Mouse (Mus musculus) gastrocnemius, adult 18-20 months (tissue): ENCODE measurements around the gene Inca1. TPM values are rescaled to one million over a fixed set of nuclear protein-coding genes. Genes with fewer than 3 reads are reported as not detected.

Source experiments
- DNase-seq: peaks from one replicate; pipeline ENCODE4 v3.0.0; 2021; ENCODE audit warnings: low spot score
- total RNA-seq, 2 experiments: library from RNA; stranded (reverse); gene quantifications; 2 replicates each; pipeline ENCODE4 v1.2.3; 2021

Gene Inca1
- total RNA-seq, 2 experiments from 2014 or later: 4.1 to 6.4 TPM

DNA sequence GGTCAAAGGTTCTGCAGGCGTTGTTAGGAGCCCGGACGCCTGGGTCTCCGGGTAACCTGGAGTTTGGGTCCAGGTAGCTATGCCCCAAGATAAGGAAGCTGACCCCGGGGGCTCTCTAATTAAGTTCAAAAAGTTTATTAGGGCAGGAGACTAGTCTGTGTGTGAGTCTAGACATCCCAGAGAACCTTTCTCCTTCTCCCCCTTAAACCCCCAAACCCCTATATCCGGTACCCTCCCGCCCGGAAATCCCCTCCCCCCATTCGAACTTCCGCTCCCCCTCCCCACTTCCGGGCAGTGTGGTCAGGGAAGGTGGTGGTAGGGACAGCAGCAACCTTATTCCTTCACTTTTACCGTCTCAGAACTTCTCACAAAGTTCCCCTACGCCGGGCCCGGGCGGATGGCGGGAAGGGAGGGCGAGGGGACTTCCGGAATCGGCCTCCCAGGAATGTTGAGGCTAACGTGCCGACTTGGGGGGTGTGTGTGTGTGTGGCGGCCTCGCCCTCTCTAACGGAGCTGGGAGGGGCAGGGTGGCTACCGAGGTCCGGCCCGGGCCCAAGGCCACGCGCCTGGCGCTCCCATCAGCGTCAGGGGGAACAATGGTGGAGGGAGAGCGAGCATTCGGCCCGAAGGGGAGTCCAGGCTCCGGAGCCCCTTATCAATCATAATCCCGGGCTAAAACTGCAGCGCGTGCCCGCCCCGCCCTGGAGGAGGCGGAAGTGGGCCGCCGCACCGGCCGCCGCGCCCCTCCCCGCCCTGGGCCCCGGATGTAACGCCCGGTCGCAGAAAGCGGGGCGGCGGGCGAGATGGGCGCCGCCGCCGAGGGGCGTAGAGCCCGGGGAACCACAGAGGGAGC, 46.4 kb downstream of the Inca1 start:
- DNase-seq: no peak

DNA sequence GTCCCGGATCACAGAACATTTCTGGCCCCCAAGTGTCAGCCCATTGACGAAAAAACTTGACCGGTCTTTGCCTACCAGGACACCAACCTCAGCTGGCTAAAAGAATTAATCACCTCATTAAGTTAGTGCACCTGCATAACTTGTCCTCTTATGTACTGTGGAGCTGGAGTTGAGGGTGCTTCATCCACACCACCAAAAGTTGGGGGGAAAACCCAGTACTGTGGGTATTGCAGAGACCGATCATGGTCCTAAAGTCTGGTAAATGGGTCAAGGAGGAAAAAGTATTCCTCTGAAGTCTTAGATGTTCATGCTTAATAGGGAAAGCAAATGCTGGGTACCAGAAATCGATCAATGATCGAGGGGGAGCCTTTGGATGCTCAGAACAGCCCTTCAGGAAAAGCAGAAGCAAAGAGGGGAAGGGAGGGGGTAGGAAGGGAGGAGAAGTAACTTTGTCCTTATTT, 47.0 kb downstream of the Inca1 start:
- DNase-seq: no peak

DNA sequence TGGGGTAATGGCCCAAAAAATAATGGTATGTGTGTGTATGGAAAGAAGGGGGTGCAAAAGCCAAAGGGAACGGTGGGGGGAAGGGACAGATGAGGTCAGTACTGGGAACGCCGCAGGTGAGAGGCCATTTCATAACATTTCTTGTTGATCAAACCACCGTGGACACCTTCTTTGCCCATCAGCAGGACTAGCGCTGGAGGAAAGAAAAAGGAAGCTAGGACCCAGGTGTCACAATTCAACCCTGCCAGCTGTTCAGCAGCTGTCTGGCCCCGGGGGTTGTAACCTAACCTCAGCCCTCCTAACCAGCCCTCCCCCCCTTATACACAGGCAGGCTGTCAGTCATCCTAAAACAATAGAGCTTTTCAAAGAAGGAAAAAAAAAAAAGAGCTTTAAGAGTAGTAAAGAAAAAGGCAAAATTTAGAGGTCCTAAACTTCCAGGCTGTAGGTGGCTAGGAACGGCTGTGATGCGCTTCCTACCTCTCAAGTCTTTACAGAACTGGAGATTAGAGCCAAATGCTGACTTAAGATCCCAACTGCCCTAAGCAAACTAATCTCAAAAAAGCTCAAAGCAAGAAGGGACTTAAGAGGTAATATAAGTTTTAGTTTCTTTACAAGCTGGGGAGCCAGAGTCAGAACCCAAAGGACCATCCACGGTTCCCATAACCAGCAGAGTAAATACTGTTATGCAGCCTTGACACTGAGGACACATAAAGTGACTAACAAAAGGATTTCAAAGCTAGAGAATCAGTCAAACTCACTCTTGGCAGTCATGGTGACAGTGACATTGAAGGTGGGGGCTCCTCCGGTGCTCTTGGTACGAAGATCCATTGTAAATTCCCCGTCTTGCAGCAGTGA, 47.7 kb downstream of the Inca1 start:
- no peak for DNase-seq

DNA sequence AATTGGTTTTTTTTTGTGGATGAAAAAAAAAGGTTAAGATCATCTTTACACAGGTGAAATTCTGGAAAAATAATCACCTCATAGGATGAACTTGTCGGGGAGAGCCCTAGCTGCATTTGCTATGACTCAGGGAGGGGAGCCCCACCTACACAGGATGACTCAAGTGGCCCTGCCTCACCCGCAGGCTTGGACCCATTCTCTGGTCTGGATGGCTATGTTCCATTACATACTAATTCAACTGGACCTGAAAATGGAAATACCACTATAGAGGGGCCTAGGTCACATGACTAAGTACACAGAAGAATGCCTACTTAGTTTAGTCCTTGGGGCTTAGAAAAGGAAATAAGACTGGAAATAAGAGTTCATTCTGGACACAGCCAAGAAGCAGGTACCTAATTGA, 48.6 kb downstream of the Inca1 start:
- DNase-seq: no peak

DNA sequence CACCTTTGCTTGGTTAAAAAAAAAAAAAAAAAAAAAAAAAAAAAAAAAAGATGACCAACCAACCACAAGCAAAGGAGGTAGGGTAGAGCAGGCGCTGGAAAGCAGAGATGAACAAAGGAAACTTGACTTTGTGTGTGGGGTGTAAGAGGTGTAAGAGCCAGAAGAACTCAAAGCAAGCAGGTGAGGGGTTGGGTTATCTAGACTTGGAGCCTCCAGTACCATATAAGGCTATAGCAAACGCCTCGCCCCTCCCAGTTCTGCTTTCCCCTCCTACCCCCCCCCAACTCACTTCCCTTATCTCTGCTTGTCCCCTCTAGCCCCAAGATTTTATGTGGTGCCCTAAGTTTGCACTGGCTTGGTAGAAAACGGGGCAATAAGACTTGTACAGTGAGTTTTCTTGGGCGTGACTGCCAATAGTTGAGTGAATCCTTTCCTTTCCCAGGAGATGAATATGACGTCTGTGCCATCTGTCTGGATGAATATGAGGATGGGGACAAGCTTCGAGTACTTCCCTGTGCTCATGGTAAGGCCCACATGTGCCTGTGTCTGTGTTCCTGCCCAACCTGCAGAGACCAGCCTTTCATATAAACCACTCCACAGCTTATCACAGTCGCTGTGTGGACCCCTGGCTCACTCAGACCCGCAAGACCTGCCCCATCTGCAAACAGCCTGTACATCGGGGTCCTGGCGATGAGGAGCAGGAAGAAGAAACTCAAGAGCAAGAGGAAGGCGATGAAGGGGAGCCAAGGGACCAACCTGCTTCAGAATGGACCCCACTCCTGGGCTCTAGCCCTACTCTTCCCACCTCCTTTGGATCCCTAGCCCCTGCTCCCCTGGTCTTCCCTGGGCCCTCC, 49.4 kb downstream of the Inca1 start:
- DNase-seq: no peak

DNA sequence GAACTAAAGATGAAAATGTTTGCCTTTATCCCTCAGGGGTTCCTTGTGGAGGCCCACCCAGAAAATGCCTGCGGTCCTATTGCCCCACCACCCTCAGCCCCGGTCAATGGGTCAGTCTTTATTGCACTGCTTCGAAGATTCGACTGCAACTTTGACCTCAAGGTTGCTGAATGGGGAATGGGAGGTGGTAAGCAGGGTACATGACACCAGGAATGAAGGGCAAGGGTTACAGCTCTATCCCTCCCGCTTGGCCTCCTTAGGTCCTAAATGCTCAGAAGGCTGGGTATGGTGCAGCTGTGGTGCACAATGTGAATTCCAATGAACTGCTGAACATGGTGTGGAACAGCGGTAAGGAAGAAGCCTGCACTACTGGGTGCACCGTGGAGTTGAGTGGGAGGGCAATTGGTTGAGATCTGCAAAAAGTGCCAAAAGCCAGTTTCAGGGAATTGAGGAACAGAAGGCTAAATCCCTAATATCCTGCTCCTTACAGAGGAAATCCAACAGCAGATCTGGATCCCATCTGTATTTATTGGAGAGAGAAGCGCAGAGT, 50.7 kb downstream of the Inca1 start:
- DNase-seq: no peak

DNA sequence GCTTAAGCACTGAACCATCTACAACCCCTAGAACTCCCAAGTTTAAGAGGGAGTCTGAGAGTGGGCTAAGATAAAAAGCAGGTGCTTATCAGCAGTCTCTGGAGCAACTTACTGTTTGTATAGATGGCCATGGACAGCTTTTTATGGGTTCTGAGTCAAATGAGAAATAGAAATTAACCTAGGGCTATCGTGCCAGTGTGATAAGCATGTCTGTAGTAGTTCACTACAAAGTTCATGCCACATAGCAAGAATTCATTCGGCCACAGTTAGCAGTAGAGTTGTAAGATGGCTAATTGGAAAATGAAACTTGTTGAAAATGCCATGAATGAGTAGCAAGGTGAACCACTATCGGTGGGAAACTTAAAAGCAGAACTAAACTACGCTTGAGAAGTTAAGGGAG, 51.4 kb downstream of the Inca1 start:
- no peak for DNase-seq

DNA sequence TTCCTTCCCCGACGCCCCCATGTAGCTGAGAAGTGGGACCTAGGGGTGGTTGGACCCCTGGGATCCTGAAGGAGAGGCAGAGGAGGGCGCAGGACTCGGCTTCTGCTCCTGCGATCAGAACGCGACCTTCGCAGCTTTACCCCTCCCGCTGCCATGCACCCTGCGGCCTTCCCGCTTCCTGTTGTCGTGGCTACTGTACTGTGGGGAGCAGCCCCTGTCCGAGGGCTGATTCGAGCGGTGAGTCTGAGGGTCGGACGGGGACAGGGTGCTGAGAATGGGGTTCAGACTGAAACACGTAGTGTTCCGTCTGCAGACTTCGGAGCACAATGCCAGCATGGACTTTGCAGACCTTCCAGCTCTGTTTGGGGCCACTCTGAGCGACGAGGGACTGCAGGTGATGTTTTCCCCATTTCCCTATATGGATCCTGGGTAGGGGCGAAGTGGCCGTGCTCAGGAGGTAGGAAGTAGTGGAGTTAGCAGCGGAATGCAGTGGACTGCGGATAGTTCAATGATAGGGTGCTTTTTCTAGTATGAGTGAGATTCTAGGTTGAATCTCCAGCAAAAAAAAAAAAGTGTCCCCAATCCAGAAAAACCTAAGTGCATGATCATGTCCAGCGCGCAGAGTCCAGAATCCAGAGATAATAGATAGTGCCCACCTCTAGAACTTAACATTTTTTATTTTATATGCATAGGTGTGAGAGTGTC, 52.1 kb downstream of the Inca1 start:
- no peak for DNase-seq

DNA sequence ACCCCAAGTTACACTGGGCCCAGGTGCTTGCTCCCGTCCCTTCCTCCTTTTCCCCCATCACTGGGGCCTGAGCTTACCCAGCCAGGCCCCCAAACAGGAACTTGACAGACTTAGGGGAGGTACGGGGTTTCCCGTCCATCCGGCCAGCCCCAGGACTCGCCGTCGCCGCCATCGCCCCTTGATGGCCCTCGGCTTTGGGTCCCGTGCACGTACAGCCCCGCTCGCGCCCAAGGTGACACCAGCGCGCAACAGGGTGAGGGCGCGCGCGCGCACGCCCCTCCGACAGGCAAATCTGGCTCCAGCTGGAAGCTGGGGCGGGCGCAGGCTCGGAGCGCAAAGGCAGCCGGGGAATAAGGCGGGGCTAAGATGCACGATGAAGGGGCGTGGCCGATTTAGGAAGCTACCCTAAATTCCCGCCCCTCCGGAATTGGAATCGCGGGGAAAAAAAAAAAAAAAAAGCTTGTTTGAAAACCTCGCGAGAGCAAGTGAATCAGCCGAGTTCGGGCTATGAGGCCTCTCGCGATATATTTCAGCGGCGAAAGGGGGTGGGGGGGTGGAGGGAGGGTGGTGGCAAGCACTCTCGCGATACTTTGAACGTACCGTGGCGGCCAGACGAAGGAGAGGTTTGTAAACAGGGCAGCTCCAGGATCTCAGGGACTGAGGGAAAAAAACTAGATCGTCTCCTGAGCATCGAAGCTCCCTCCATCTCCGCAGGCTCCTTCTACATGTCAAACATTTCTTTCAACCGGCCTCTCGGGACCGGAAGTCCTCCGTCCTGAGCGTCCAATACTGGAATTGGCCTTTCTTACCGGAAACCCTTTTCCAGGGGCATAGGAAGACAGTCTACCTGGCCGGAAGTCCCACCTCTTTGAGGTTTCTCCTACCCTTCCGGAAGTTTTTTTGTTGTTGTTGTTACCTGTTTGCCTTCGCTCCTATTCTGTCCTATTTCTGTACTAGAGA, 53.0 kb downstream of the Inca1 start, which contains the start of the genes Rnf167 and Slc25a11:
Gene Rnf167 (plus strand): TSS at position 545 of the 960 bp plus-strand sequence.
Gene Slc25a11 (minus strand): TSS at position 789 of the 960 bp plus-strand sequence.
- peak; percentile 97 for DNase-seq

DNA sequence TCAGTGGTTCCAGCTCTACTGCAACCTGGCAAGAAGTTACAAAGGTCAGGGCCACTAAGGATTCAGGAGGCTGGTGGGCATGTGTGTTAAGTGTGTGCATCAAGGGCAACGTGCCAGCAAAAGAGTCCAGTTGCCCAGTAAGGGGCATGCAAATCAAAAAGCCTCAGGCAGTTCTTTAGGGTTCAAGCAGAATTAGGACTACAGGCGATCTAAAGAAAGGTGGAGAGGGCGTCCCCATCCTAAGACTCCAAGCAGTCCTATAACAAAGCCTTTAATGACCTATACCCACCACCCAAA, 53.7 kb downstream of the Inca1 start:
- DNase-seq: no peak

DNA sequence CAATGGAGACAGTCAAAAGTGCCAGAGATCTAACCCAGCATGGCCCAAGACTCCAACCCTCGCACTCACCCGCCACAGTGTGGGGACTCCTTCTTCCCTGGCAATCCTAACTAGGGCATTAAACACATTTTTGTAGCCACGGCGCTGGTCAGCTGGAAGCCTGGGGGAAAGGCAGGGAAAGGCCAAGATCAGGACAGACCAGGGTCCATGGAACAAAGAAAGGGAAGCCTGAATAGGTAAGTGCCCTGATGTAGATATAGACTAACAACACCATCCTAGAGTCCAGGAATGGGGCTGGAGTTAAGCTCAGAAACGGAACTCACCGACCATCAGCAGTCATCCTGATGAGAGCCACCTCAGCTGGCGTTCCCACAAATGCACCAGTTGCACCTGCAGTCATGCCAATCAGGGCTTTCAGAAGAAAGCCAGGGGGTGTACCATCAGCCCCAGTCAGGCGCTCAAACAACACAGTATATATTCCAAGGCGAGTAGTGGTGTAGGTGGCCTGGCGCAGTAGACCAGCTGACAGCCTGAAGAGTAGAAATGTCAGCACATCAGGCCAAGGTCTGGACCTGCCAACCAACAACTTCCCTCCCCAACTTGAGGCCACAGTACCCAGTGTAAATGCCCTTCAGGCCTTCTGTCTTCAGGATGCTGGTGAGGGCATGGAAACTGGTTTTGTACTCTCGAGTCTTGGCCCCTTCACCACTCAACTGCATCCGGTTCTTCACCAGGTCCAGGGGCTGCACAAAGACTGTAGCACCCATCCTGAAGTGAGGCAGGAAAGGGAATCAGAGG, 54.3 kb downstream of the Inca1 start:
- no peak for DNase-seq

DNA sequence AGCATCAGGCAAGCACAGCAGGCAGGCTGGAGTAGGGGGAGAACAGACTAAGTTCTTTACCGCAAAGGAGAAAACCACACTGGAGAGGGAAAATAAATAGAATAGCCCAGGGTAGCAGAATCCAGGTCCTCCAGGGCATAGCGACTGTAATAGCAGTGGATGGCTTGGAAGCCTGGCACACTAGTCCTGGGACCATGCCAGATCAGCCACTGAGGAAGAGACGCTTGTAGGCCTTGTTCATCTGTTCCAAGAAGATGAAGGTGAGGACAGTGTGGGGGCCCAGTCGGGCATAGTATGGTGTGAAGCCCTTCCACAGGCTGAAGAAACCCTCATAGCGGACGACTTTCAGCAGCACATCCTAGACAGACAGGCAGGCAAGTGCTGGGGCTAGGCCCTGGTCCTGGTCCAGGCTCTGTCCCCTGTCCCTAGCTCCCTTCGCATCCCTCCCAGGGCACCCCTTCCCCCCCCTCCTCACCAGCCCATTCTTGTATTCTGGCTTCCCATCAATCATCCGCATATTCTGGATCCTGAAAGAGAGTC, 55.3 kb downstream of the Inca1 start:
- no peak for DNase-seq

DNA sequence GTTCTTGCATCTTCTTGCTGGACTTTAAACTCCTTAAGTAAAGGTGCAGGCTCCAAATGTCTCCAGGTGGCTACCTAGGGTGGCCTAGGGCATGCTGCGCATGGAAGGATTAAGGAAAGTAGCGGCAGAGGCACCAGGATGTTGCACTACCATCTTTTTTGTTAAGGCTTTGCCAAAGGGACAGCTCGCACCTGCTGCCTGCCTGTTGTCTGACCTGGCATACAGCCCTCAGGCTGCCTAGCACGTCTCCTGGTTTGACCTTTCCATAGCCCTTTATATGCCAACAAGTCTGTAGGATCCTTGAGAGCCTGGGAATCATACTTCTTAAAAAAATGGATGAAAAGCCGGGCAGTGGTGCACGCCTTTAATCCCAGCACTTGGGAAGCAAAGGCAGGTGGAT, 56.9 kb downstream of the Inca1 start:
- DNase-seq: no peak

DNA sequence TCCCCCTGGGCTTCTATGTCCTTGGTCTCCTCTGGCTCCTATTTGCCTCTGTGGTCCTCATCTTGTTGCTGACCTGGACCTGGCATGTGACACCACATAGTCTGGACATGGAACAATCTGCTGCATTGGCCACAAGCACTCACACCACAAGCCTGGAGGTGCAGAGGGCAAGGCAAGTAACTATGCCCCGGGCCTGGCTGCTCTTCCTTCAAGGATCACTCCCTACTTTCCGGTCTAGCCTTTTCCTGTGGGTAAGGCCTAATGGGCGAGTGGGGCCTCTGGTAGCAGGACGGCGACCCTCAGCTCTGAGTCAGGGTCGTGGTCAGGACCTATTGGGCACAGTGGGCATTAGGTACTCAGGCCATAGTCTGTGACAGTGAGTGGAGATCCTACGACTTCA, 58.7 kb downstream of the Inca1 start:
- DNase-seq: no peak

DNA sequence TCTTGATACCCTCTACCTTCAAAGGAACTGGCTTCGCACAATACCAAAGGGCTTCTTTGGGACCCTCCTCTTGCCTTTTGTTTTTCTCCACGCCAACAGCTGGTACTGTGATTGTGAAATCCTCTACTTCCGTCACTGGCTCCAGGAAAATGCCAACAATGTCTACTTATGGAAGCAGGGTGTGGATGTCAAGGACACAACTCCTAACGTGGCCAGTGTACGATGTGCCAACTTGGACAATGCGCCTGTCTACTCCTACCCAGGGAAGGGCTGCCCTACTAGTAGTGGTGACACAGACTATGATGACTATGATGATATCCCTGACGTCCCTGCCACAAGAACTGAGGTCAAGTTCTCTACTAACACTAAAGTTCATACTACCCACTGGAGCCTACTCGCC, 60.0 kb downstream of the Inca1 start:
- DNase-seq: no peak

DNA sequence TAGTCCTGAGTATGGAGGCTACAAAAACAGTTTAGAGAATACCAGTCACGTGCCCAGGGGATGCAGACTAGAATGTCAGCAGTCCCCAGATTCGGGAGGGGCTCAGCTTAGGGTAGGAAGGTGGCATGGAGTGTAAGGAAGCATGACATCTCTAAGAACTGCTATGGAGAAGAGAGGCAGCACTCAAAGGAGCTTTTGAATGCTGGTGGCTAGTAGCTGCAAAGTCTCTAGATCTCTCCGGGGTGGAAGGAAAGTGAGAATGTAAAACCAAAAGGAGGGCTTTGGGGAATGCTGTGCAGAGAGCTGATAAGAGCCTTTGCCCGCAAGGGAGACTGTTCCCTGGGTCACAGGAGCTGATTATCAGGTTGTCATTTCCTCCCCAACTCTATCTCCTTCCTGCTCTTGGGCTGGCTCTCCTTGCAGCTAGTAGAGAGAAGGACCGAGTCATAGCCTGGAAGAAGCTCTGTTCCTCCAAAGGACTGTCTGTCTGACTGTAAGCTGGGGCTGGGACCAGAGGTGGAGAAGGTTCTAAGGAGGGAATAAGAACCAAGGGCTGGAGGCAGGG, 61.2 kb downstream of the Inca1 start, which contains the start of gene Gp1ba:
Gene Gp1ba (plus strand): TSS at position 409 of the 565 bp plus-strand sequence.
- no peak for DNase-seq
